Mouse (Mus musculus) ZHBTc4 (cell line): ENCODE results near the gene Atm.
A peak's percentile ranks its signal among the peaks of the same experiment; 100 is the strongest.

Experiments used
- DNase-seq: peaks from one replicate; pipeline ENCODE4 v3.0.0-alpha.2; 2011; ENCODE audit warnings: low read depth, low spot score

Atm gene

GRCm38 (mm10) chr9:53408953-53409361, 127.6 kb downstream of the Atm start:
- peak; percentile 32 for DNase-seq

DNA sequence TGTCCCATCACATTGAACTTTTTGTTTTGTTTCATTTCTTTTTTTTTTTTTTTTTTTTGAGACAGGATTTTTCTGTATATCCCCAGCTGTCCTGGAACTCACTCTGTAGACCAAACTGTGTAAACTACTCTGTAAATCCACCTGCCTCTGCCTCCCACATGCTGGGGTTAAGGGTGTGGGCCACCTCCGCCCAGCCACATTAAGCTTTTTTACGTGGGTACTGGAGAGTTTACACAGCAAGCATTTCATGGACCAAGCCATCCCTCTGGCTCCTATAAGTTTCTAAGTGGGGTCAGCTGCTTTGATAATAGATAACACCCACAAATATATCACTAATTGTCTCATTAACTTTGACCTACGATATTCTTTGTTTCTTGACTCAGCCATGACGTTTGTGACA, 128.0 kb downstream of the Atm start:
- no peak for DNase-seq

DNA sequence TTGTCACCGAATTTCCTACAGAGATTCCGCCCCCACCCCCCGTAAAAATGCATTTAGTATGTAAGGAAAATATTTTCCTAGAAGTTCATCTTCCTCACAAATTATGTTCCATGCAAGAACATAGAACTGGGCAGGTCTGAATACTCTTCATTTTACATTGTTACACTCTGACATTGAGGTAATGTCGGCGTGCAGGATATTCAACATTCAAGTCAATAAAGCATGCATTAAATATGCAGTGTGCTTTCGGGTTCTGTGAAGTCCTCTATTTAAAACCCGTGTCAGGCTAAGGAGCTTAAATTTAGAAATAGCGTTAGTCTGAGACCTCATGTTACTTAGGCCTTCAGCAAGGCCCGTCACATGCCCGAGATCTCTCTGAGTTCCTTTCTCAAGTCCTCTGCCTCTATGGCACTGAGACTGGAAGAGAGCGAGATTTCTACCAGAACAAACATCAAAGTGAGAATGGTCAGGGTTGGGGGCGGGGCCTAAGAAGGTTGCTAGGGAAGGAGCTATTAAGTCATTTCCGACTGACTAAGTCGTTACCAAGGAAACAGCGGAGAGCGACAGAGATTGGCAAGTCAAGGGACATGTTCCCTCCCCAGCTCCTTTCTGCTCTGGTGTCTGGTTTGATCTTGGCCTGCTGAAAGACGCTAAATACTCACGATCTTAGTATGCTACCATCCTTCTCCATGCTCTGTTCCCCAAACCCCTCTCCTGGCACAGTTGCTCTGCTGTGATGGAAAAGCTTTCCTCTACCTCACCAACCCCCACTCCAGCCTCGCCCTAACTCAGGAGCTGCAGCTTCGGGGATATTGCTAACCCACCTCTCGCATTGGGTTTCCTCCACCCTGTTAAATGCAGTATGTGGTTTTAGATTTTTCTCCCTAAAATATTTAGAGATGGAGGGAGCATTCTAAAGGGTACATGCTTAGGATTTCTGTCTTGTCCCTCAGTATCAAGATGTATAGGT, 131.5 kb downstream of the Atm start:
- peak; percentile 97 for DNase-seq

GRCm38 (mm10) chr9:53404050-53404752, 132.3 kb downstream of the Atm start:
- DNase-seq: peak; percentile 93

- DNase-seq: no peak
Measured at GRCm38 (mm10) chr9:53402991-53403390, 133.5 kb downstream of the Atm start.

GRCm38 (mm10) chr9:53402291-53402711, 134.2 kb downstream of the Atm start, which contains the start of gene 4930550C14Rik:
TSS of gene 4930550C14Rik (plus strand) at chr9:53402325.
- peak; percentile 47 for DNase-seq

DNA sequence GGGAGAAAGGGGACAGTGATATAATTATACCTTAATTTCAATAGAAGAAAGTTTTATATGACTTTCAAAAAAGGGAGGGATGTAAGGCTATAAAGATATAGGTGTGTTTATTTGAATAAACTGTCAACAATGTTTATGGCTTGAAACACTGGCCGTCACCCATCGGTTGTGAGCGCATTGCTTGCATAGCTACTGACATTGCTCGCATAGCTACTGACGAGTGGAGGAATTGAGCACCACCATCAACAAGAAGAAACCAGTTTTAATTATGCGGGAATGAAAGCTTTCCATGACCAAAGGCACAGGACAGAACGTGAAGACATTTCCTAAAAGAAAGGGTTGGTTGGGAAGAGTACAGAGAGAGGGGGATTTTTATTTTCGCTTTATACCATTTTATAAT, 135.4 kb downstream of the Atm start:
- peak; percentile 58 for DNase-seq

DNA sequence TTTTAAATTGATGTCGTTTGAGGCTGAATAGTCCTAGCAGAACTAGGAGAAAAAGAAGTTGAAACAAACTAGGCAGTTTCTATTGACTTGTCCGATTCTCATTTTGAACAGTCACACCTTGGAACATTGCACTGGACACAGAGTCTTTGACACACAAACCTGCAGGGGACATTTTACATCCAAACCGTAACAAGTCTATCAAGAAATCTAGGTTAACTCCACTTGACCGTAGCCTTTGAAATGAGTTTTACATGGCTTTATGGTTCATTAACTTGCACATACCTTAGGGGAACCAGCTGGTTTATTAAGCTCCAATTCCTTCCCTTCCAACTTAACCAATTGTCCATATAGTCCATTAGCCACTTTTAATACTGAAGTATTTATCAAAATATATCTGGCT, 135.8 kb downstream of the Atm start:
- no peak for DNase-seq

DNA sequence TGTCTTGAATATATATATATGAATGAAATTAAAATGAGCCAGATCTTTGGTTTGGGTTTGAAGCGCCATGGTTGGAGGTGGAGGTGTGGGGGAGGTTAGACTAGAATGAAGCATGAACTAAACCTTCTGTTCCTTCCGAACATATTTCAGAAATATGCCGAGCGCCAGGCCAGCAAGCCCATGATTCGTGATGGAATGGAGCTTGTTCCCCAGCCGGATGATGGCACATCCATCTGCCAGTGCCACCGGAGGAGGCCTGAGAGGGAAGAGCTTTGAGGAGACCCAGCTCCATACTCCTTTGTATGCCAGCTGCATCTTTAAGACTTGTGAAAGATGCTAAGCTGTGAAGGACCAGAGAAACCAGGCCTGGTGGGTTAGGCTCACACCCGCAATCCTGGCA, 137.0 kb downstream of the Atm start:
- DNase-seq: no peak

DNA sequence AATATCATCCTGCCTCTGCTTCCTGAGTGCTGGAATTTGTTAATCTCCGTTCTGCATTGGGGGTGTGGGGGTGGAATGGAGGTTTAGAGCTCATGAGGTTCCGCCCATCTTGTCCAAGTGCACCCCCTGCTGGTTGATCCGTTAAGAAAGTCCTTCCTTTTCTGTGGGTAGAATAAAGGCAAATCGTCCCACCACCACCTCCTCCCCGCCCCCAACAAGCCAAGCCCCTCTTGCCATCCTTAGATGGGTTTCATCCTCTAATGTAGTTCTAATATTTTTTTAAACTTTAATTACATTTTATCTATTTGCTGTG, 138.2 kb downstream of the Atm start:
- DNase-seq: peak; percentile 91

GRCm38 (mm10) chr9:53397685-53398387, 138.7 kb downstream of the Atm start:
- no peak for DNase-seq

DNA sequence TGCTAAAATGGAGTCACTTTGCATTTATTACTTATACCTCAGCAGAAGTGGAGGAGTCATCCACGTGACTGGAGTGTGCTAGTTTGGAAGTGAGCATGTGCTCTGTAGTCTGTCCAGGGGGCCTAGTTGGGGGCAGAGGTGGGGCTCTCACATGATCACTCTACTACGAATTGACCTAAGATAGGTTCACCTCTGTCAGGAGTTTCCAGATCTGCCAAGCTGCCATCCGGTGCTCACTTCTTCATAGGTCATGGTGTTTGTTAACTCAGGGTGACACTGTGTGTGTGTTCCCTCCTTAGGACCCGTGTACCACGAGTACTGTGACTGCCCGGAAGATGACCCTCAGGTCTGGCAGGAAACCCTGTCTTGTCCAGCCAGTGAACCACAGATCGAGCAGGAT, 146.4 kb downstream of the Atm start:
- DNase-seq: no peak
